Mouse (Mus musculus): ENCODE measurements at regions not wholly inside any gene's neighbourhood (a gene's known extent, or its start where the extent isn't known, plus 50 kb on each side); places are given as distances from the start of the nearest gene placed in this dataset.

DNA sequence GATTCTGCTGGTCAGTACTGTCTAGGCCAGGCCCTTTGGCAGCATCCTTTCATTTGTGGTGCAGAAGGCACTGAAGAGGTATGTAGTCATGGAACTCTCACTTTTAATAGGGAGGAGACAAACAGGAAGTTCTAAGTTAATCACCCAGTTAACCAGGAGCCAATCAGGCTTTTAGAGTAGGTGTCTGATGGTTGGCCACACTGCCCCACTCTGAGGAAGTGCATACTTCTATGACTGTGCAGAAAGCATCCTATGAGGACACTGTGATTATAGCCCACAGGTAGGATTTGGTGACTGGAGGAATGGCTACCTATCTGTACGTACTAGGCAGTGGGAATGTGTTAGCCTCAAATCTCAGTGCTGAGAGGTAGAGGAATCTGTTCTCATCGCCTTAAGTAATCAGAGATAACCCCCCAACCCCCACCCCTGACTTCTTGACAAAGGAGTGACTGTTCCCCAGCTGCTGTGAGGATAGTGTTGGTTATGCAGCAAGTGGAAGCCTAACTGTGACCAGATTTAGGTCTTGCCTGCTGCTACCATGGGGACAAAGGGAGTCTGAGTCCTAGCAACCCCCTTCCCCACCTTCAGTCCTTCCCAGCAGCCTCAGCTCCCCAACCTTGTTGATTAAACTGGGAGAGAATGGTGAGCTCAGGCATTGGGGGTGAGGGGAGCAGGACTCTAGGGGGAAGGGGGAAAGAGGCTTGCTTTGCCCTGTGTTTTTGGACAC, 103.3 kb upstream of the Rapgef5 start:
- ATAC-seq (ENCODE audit: low FRiP score, low read depth), result no peak; the same call in 1 of the 2 replicates
- no peak overlapping the region for H3K4me3 ChIP-seq
- no peaks in the 10 kb centered on the region for H3K27me3 ChIP-seq
- WGBS, result 68% methylated on average over 2 of the region's 2 CpGs
- H3K4me1 ChIP-seq, result 0 out of 2 replicates have a peak, but pooled peaks cover 4% of the 10 kb centered on the region
- no peaks in the 10 kb centered on the region for H3K36me3 ChIP-seq
- no peaks in the 10 kb centered on the region for H3K9me3 ChIP-seq
- no peak overlapping the region for H3K27ac ChIP-seq (replicated peaks)
- no peak overlapping the region for H3K9ac ChIP-seq (replicated peaks)
- no peak overlapping the region for H3K4me2 ChIP-seq (replicated peaks)

DNA sequence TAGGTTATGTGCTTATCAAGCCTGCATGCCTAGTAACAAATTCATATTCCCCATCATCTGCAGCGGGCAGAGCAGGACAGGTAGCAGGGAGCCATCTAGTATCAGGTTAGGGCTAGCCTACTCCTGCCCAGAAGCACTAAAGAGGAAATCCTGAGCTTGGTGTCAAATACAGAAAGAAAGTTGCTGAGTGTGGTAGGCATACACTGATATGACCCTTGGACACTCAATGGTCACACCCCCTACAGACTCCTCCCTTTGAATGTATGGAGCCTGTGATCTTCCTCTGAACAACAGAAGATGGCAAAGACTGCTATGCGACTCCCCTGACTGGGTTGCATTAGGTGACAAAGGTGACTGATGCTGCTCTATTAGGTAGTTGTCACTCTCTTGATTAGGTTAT, 102.3 kb upstream of the Rapgef5 start:
- Histone ChIP-seq H3K4me3 (no peak overlapping the region), H3K27ac (replicated peaks) (no peak overlapping the region), H3K9me3 (no peaks in the 10 kb centered on the region), H3K36me3 (no peaks in the 10 kb centered on the region), H3K27me3 (no peaks in the 10 kb centered on the region), H3K4me2 (replicated peaks) (no peak overlapping the region), H3K4me1 (0 out of 2 replicates have a peak, but pooled peaks cover 4% of the 10 kb centered on the region), H3K9ac (replicated peaks) (no peak overlapping the region)
- WGBS, result 94% methylated on average over 2 of the region's 2 CpGs
- ATAC-seq (ENCODE audit: low FRiP score, low read depth), result no peak

DNA sequence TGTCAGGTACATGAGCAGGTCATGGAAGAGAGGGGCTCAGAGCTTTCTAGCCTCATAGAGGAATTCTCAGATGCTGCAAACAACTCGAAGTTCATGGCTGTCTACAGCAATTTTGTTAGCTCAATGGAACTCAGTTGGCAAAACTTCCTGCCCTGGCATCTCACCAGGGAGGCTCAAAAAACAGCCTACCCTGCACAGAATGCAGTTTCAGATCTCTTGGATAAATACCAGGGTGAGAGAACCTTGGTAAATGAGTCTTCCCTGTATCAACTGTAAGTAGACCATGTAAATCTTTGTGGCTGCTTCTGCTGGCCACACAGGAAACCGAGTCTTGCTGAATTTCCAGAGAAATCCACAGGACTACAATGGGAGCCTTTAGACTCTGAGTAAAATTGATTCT, 101.1 kb upstream of the Rapgef5 start:
- H3K9ac ChIP-seq (replicated peaks), result no peak overlapping the region
- 77% methylated on average over 2 of the region's 2 CpGs for WGBS
- no peaks in the 10 kb centered on the region for H3K36me3 ChIP-seq
- no peaks in the 10 kb centered on the region for H3K9me3 ChIP-seq
- H3K4me3 ChIP-seq, result no peak overlapping the region
- H3K4me1 ChIP-seq, result 0 out of 2 replicates have a peak, but pooled peaks cover 4% of the 10 kb centered on the region
- ATAC-seq (ENCODE audit: low FRiP score, low read depth), result no peak
- H3K27me3 ChIP-seq, result no peaks in the 10 kb centered on the region
- no peak overlapping the region for H3K27ac ChIP-seq (replicated peaks)
- no peak overlapping the region for H3K4me2 ChIP-seq (replicated peaks)

DNA sequence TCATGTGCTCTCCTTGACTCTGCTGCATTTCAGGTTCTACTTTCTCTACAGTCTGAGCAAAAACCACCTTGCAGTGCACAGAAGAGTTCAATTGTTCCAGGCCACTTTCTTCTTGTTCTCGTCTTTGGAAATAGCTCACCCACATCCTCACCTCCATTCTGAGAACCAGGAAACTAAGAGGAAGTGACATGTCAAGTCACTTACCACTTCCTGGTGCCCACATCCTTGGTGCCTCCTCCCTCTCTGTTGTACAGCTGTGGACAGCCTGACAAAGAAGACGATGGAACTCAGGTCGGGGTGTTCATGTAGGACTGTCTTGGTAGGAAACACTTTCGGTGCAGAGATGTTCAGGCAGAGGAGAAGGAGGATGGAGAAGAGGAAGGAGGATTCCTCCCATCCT, 98.3 kb upstream of the Rapgef5 start:
- Histone ChIP-seq H3K27me3 (no peaks in the 10 kb centered on the region), H3K27ac (replicated peaks) (no peak overlapping the region), H3K4me2 (replicated peaks) (no peak overlapping the region), H3K36me3 (no peaks in the 10 kb centered on the region), H3K4me1 (0 out of 2 replicates have a peak, but pooled peaks cover 4% of the 10 kb centered on the region), H3K9me3 (no peaks in the 10 kb centered on the region), H3K4me3 (no peak overlapping the region), H3K9ac (replicated peaks) (no peak overlapping the region)
- 89% methylated on average over 4 of the region's 4 CpGs for WGBS
- ATAC-seq (ENCODE audit: low FRiP score, low read depth), result no peak

DNA sequence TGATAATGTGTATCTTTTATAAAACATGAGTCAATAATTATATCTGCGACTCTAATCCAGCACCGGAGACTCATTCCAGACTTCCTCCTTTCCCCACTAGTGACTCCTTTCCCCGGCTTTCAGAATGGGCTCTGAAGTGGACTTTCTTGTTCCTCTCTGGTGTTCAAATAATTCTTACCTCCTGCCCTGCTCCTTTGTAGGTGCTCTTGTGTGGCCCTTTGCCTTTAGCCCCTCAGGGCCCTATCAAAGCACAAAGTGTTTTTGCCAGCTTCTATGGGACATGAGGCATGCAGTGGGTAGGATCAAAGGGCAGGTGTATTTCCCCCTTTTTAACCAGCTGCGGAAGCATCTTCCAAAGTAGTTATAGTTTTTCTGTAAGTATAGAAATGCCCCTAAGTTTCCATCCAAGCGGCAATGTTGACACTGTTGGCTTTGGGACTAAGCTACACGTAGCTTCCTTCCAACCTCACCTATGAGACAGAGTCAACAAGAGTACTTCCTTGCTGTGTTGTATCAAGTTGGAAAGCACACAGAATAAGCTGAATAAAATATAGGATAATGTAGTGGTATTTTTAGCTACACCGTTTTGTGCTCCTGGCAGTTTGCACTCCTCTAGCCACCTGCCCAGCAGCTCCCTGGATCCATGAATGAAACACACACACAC, 93.8 kb upstream of the Rapgef5 start:
- Histone ChIP-seq H3K9ac (replicated peaks) (no peak overlapping the region), H3K4me2 (replicated peaks) (no peak overlapping the region), H3K9me3 (no peaks in the 10 kb centered on the region), H3K4me3 (no peak overlapping the region), H3K27ac (replicated peaks) (no peak overlapping the region), H3K27me3 (no peaks in the 10 kb centered on the region), H3K4me1 (no peaks in the 10 kb centered on the region), H3K36me3 (no peaks in the 10 kb centered on the region)
- no peak for ATAC-seq (ENCODE audit: low FRiP score, low read depth)
- 85% methylated on average over 7 of the region's 7 CpGs for WGBS

DNA sequence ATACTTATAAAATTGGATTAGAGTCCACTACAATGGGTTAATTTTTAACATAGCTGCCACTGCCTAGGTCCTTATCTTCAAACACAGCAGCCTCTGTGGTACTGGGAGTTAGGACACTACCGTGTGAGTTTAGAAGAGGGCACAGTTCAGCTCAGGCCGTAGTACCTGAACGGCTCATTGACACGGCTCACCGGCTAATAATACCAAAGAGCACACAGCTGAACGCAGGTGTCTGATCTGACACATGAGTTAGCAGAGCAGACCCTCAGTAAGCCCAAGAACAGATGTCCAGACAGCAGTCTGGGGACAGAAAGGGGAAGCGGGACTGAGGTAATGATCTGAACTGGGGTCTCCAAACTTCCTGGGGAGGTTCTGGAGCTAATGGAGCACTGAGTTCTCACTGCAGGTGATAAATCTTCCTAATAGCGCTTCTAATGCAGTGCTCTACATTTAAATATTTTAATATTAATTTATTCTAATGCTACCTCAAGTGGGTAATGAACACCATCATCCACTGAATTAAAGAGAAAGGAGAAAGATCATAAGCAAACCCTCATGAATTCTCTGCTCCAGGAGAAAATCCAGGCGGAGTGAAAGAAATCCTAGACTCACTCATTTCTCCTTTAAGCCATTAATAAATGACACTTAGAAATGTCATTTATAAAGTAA, 90.8 kb upstream of the Rapgef5 start:
- no peaks in the 10 kb centered on the region for H3K36me3 ChIP-seq
- WGBS, result 78% methylated on average over 9 of the region's 9 CpGs
- no peak for ATAC-seq (ENCODE audit: low FRiP score, low read depth)

DNA sequence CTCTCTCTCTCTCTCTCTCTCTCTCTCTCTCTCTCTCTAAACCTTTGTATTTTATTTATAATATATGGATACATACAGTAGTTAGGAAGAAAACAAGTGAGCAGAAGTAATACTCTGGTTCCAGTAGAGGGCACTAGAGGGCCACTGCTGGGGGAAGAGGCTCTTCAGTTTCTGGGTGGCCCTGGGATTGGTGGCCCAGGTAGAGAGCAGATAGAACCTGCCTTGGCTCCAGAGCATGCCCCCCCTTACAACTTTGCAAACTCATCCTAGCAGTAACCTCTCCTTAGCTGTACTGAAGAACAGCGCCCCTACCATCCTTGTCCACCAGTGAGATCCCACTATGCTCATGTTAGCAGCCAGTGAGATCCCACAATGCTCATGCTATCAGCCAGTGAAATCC, 88.8 kb upstream of the Rapgef5 start:
- H3K27me3 ChIP-seq, result no peaks in the 10 kb centered on the region; the same call in 1 of the 2 replicates
- H3K9me3 ChIP-seq, result no peaks in the 10 kb centered on the region
- no peak overlapping the region for H3K4me3 ChIP-seq
- no peak for ATAC-seq (ENCODE audit: low FRiP score, low read depth)
- no peaks in the 10 kb centered on the region for H3K36me3 ChIP-seq
- H3K9ac ChIP-seq (replicated peaks), result no peak overlapping the region
- H3K4me2 ChIP-seq (replicated peaks), result no peak overlapping the region
- H3K27ac ChIP-seq (replicated peaks), result no peak overlapping the region
- no peaks in the 10 kb centered on the region for H3K4me1 ChIP-seq
- WGBS, result 40% methylated on average over 1 of the region's 1 CpGs

More for the DNA sequence above, 90.8 kb upstream of the Rapgef5 start:
- no peaks in the 10 kb centered on the region for H3K9me3 ChIP-seq
- no peaks in the 10 kb centered on the region; the same call in 1 of the 2 replicates for H3K27me3 ChIP-seq
- no peak overlapping the region for H3K27ac ChIP-seq (replicated peaks)
- H3K4me1 ChIP-seq, result no peaks in the 10 kb centered on the region
- no peak overlapping the region for H3K9ac ChIP-seq (replicated peaks)
- no peak overlapping the region for H3K4me2 ChIP-seq (replicated peaks)
- no peak overlapping the region for H3K4me3 ChIP-seq

DNA sequence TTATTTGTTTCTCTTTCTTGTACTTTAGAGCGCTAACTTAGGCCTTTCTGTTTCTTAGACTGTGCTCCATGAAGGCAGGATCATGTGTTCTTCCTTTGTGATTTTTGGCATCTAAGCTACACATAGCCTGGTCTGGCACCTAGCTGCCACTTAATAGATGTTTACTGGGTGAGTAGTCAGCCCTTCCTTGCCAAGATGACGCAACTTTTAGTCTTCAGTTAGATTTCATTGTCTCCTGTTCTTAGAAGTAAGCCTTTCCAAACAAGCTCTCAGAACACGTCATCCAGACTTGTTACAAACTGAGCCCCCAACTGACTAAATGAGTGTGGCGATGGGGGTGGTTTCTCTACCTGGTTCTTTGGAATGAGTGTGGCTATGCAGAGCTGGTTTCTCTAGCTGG, 85.4 kb upstream of the Rapgef5 start:
- H3K4me2 ChIP-seq (replicated peaks), result no peak overlapping the region
- no peak overlapping the region for H3K4me3 ChIP-seq
- H3K36me3 ChIP-seq, result no peaks in the 10 kb centered on the region
- H3K4me1 ChIP-seq, result no peaks in the 10 kb centered on the region
- no peaks in the 10 kb centered on the region; the same call in 1 of the 2 replicates for H3K27me3 ChIP-seq
- no peaks in the 10 kb centered on the region for H3K9me3 ChIP-seq
- 89% methylated on average over 4 of the region's 4 CpGs for WGBS
- no peak for ATAC-seq (ENCODE audit: low FRiP score, low read depth)
- H3K27ac ChIP-seq (replicated peaks), result no peak overlapping the region
- no peak overlapping the region for H3K9ac ChIP-seq (replicated peaks)

DNA sequence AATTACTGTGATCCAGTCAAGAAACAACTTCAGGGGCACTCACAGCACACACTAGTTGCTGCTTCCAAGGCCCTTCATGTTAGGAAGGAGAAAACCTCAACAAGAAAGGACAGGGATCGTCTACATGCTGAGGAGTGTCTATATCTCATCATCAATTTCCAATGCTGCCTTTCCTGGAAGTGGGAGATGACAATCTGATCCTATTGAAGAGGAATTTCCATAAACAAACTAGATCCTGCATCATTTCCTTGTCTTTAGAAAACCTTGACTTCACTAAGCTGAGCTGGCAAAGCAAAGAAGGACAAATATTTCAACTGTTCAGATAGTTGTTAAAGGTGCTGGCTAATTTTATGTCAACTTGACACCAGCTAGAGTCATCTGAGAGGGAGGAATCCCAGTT, 83.5 kb upstream of the Rapgef5 start:
- H3K9me3 ChIP-seq, result no peaks in the 10 kb centered on the region
- no peak overlapping the region for H3K9ac ChIP-seq (replicated peaks)
- no peak overlapping the region for H3K27ac ChIP-seq (replicated peaks)
- no peak overlapping the region for H3K4me2 ChIP-seq (replicated peaks)
- H3K27me3 ChIP-seq, result no peaks in the 10 kb centered on the region; the same call in 1 of the 2 replicates
- no peaks in the 10 kb centered on the region for H3K36me3 ChIP-seq
- ATAC-seq (ENCODE audit: low FRiP score, low read depth), result no peak
- H3K4me1 ChIP-seq, result no peaks in the 10 kb centered on the region
- 80% methylated on average over 1 of the region's 1 CpGs for WGBS
- no peak overlapping the region for H3K4me3 ChIP-seq

DNA sequence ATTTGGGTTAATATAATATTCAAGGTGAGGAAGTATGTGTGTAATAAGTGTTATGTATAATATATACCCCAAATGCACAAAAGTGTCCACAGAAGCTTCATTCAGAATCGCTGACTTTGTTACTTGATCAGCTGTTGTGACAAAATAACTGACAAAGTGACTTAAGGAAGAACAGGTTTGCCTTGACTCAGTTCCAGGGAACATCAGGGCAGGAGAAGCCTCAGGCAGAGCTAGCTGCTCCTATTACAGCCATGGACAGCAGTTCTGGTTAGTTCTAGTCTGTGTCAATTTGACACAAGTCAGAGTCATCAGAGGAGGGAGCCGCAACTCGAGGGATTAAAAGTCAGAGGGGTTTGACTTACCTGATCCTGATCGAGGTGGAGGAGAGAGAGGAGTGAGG, 79.3 kb upstream of the Rapgef5 start:
- no peak overlapping the region for H3K4me2 ChIP-seq (replicated peaks)
- H3K27ac ChIP-seq (replicated peaks), result no peak overlapping the region
- H3K9ac ChIP-seq (replicated peaks), result no peak overlapping the region
- ATAC-seq (ENCODE audit: low FRiP score, low read depth), result no peak
- H3K27me3 ChIP-seq, result no peaks in the 10 kb centered on the region
- 71% methylated on average over 4 of the region's 4 CpGs for WGBS
- no peaks in the 10 kb centered on the region for H3K36me3 ChIP-seq
- H3K4me1 ChIP-seq, result no peaks in the 10 kb centered on the region
- H3K9me3 ChIP-seq, result no peaks in the 10 kb centered on the region
- no peak overlapping the region for H3K4me3 ChIP-seq

DNA sequence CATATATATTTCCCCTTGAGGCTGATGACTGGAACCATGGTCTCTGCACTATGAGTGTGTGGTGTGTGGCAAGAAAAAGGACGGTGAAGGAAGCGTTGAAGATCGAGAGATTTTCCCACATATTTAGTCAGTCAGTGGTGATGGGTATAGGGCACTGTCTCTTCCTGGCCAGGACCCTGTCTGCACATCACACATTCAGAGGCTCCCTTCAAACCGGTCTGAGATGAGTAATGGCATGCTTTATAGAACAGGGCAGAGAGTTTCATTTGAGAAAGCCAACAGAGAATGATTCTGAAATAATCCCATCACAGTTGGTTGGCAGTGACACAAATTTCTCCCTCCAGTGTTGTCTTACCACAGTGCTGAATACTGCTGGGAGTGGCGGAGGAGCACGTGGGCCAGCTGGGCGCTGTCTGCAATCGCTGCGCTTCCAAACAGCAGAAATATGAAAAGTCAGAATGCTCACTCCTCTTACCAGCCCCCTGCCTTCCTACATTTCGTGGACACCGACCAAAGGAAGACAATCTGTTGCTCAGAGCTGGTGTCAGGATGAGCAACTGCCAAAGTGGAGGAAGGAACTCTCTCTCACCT, 77.2 kb upstream of the Rapgef5 start:
- H3K4me2 ChIP-seq (replicated peaks), result no peak overlapping the region
- H3K9ac ChIP-seq (replicated peaks), result no peak overlapping the region
- H3K27ac ChIP-seq (replicated peaks), result no peak overlapping the region
- no peak overlapping the region for H3K4me3 ChIP-seq
- H3K36me3 ChIP-seq, result no peaks in the 10 kb centered on the region
- ATAC-seq (ENCODE audit: low FRiP score, low read depth), result no peak
- H3K9me3 ChIP-seq, result no peaks in the 10 kb centered on the region
- no peaks in the 10 kb centered on the region for H3K27me3 ChIP-seq
- 83% methylated on average over 11 of the region's 11 CpGs for WGBS
- no peaks in the 10 kb centered on the region for H3K4me1 ChIP-seq
